Mouse (Mus musculus): ENCODE data around the gene Gm42420. TPM values are rescaled to one million over a fixed set of nuclear protein-coding genes. Genes with fewer than 3 reads are reported as not detected.

Gene Gm42420
- total and polyA plus RNA-seq, 2 experiments from 2014 or later = 1.5 TPM; not detected in 1

DNA sequence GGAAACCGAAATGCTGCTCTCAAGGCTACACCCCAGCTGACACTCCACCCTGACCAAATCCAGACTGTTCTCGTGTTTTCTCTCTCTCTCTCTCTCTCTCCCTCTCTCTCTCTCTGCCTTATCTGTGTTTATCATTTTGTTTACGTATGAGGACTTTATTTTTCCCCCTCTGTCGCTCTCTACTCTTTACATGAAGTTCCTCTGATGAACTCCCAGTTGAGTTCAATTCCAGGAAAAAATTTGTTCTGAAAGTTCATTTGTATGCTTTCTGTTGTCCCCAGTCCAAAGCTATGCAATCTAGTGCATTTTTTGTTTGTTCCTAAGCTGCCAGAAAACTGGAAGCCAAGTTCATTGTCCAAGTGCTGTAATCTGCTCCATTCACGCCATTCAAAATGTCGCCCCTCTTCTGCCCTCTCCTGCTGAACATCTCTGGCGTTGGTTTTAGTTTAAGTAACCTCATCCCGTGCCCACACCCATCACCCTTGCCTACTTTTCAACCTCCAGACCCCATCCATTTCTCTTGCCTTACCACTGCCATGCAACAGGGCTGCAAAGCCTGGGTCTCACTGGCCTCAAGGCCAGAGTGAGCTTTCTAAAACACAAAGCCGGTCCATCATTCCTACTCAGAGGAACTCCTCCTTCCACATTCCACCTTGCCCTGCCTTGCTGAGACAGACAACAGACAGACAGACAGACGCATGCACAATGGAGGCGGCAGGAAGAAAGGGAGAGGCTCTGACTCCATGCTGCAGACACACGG, 30.5 kb upstream of the Gm42420 start:
- H3K4me3 ChIP-seq (ENCODE audit: low read depth, low read length) = peak overlapping the region; percentile 88; the same call in 1 of the 2 replicates
- H3K27me3 ChIP-seq (ENCODE audit: insufficient read depth, low read length) = no peaks in the 10 kb centered on the region
- DNase-seq (ENCODE audit: low spot score) (no peak), ATAC-seq (ENCODE audit: low FRiP score) (no peak)
- no peaks in the 10 kb centered on the region for H3K36me3 ChIP-seq (ENCODE audit: insufficient read depth, low read length)
- no peak overlapping the region for H3K27ac ChIP-seq (ENCODE audit: low read depth, low read length)
- peak overlapping the region; percentile 69 for H3K4me2 ChIP-seq (ENCODE audit: low read depth, low read length, poor library complexity, severe bottlenecking)
- no peak for TF ChIP-seq CTCF (IDR thresholded peaks at IDR 0.05)
- 28% methylated on average over 12 of the region's 12 CpGs for WGBS
- no peaks in the 10 kb centered on the region for H3K9me3 ChIP-seq (ENCODE audit: low read length)
- H3K4me1 ChIP-seq (ENCODE audit: insufficient read depth, low read length) = peaks cover 13% of the 10 kb centered on the region; the same call in 1 of the 2 replicates
- no peak overlapping the region for H3K9ac ChIP-seq (replicated peaks; ENCODE audit: low read length, poor library complexity, severe bottlenecking)

DNA sequence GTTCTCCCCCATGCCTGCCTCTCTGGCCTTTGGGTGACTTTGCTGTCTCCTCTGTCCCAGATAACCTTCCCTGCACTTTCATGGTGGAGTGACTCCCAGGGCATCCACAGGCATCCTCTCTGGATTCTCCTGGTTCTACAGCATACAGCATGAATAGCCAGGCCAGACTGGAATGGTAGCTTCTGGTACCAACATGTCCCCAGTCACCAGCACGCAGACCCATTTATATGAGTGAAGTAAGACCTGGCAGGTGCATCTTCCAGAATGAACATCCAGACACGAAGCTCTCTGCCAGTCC, 30.0 kb upstream of the Gm42420 start:
- H3K36me3 ChIP-seq (ENCODE audit: insufficient read depth, low read length) = no peaks in the 10 kb centered on the region
- peak overlapping the region; percentile 88; the same call in 1 of the 2 replicates for H3K4me3 ChIP-seq (ENCODE audit: low read depth, low read length)
- no peaks in the 10 kb centered on the region for H3K27me3 ChIP-seq (ENCODE audit: insufficient read depth, low read length)
- WGBS = 55% methylated on average over 2 of the region's 2 CpGs
- no peaks in the 10 kb centered on the region for H3K9me3 ChIP-seq (ENCODE audit: low read length)
- no peak for DNase-seq (ENCODE audit: low spot score)
- no peak overlapping the region for H3K27ac ChIP-seq (ENCODE audit: low read depth, low read length)
- TF ChIP-seq CTCF (IDR thresholded peaks at IDR 0.05) = no peak
- H3K4me1 ChIP-seq (ENCODE audit: insufficient read depth, low read length) = peaks cover 13% of the 10 kb centered on the region; the same call in 1 of the 2 replicates
- ATAC-seq (ENCODE audit: low FRiP score) = no peak
- peak overlapping the region; percentile 69 for H3K4me2 ChIP-seq (ENCODE audit: low read depth, low read length, poor library complexity, severe bottlenecking)
- H3K9ac ChIP-seq (replicated peaks; ENCODE audit: low read length, poor library complexity, severe bottlenecking) = no peak overlapping the region

DNA sequence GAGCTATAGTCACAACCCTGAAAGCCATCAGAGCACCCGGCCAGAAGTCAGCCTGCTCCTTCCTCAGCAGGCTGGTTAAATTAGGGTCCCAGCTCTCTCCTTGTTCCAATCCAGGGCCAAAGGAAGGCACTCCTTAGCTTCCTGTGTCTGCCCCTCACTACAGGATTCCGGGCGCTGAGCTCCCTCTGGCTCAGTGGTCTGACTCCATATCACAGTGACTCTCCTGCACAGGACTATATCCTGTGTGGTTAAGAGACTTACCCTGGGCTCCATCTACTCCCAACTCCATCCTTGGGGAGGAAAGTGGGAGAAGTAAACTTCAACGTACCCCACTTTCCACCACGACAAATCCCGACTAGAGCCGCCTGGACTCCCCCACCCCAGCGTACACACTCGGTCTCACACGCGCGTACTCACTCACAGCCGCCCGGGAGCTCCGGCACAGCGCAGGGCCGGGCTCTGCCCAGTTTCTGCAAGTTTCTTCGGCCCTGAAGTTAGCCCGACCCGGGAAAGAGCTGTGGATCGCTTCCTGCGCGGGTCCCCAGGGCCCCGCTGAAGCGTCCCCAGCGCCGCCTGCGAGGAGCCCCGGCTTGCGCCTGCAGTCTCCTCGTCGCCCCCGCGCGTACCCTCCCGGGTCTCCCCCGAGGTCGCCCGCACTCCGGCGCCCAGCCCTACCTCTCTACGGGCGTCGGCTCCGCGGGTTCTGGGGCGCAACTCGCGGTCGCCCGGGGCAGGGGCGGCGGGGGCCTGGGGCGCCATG, 28.5 kb upstream of the Gm42420 start:
- H3K4me2 ChIP-seq (ENCODE audit: low read depth, low read length, poor library complexity, severe bottlenecking) = peak overlapping the region; percentile 69
- H3K4me3 ChIP-seq (ENCODE audit: low read depth, low read length) = peak overlapping the region; percentile 88
- H3K36me3 ChIP-seq (ENCODE audit: insufficient read depth, low read length) = no peaks in the 10 kb centered on the region
- H3K4me1 ChIP-seq (ENCODE audit: insufficient read depth, low read length) = peaks cover 13% of the 10 kb centered on the region; the same call in 1 of the 2 replicates
- H3K9ac ChIP-seq (replicated peaks; ENCODE audit: low read length, poor library complexity, severe bottlenecking) = peak overlapping the region; percentile 74
- DNase-seq (ENCODE audit: low spot score) (peak; percentile 25), ATAC-seq (ENCODE audit: low FRiP score) (peak; percentile 68)
- no peaks in the 10 kb centered on the region for H3K9me3 ChIP-seq (ENCODE audit: low read length)
- TF ChIP-seq CTCF (IDR thresholded peaks at IDR 0.05) = no peak
- WGBS = 2% methylated on average over 51 of the region's 54 CpGs
- peak overlapping the region; percentile 85 for H3K27ac ChIP-seq (ENCODE audit: low read depth, low read length)
- H3K27me3 ChIP-seq (ENCODE audit: insufficient read depth, low read length) = no peaks in the 10 kb centered on the region

DNA sequence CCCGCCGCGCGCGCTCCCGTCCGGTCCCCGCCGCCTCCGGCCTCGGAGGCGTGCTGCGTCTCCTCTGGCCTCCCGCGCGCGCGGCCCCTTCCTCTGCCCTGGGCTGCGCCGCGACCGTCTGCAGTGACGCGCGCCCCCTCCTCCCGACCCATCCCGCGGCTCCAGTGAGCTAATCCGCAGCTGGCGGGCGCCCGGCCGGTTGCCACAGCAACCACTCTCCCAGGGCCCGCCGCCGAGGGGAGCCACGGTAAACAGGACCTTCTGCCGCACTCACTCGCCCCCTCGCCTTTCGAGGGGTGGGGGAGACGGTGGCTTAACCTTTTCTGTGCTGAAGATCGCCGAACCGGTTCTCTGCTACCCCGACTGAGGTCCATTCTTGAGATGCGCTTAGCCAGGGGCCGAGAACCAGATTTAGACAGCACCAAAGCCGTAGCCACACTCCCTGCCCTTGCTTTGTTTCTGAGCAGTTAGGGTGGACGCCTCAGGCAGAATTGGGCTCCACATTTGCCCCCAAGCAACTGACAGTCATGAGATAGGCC, 27.8 kb upstream of the Gm42420 start, which contains the start of gene Dennd2a:
TSS of gene Dennd2a (minus strand) at position 145 of the 539 bp plus-strand sequence.
- peaks cover 13% of the 10 kb centered on the region; the same call in 1 of the 2 replicates for H3K4me1 ChIP-seq (ENCODE audit: insufficient read depth, low read length)
- 1% methylated on average over 33 of the region's 50 CpGs for WGBS
- peak within 1 kb of the TSS; percentile 69 for H3K4me2 ChIP-seq (ENCODE audit: low read depth, low read length, poor library complexity, severe bottlenecking)
- H3K9me3 ChIP-seq (ENCODE audit: low read length) = no peaks in the 10 kb centered on the region
- peak within 1 kb of the TSS; percentile 85 for H3K27ac ChIP-seq (ENCODE audit: low read depth, low read length)
- TF ChIP-seq CTCF (IDR thresholded peaks at IDR 0.05) = no peak
- H3K9ac ChIP-seq (replicated peaks; ENCODE audit: low read length, poor library complexity, severe bottlenecking) = peak within 1 kb of the TSS; percentile 74
- peak; percentile 91 for ATAC-seq (ENCODE audit: low FRiP score)
- H3K36me3 ChIP-seq (ENCODE audit: insufficient read depth, low read length) = no peaks in the 10 kb centered on the region
- no peaks in the 10 kb centered on the region for H3K27me3 ChIP-seq (ENCODE audit: insufficient read depth, low read length)
- peak; percentile 94 for DNase-seq (ENCODE audit: low spot score)
- H3K4me3 ChIP-seq (ENCODE audit: low read depth, low read length) = peak within 1 kb of the TSS; percentile 88

DNA sequence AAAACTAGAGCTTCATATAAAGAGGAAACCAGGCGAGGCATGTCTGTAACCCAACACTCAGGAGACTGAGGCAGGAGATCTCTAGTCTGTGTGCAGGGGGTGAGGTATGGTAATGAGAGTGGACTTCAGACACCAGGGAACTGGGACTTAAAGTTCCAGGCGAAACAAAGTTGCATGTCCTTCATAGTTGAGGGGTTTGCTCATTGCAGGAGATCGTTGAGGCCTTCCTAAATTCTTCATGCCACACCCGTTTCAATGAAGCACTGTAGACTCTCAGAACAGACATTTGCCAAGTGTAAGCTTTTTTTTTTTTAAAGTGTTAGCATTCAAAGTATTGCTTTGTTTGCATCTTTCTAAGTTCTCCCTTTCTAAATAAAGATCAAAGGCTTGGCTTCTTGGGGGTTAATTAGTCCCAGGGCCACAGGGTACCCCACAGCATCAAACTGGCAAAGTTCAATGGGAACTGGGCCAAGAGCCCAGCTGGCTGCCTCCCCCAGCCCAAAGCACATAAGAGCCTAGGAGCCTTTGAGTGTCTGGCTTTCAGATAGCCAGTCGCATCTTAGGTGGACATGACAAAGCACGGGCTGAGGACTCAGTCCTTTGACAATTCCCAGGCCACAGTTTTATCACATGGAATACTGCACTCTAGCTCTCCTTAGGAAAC, 26.1 kb upstream of the Gm42420 start:
- Histone ChIP-seq H3K9me3 (ENCODE audit: low read length) (no peaks in the 10 kb centered on the region), H3K27ac (ENCODE audit: low read depth, low read length) (no peak overlapping the region), H3K36me3 (ENCODE audit: insufficient read depth, low read length) (no peaks in the 10 kb centered on the region), H3K27me3 (ENCODE audit: insufficient read depth, low read length) (no peaks in the 10 kb centered on the region), H3K4me2 (ENCODE audit: low read depth, low read length, poor library complexity, severe bottlenecking) (no peak overlapping the region), H3K4me3 (ENCODE audit: low read depth, low read length) (no peak overlapping the region), H3K4me1 (ENCODE audit: insufficient read depth, low read length) (peaks cover 13% of the 10 kb centered on the region; the same call in 1 of the 2 replicates), H3K9ac (replicated peaks; ENCODE audit: low read length, poor library complexity, severe bottlenecking) (no peak overlapping the region)
- WGBS = 45% methylated on average over 6 of the region's 6 CpGs
- TF ChIP-seq CTCF (IDR thresholded peaks at IDR 0.05) = no peak
- ATAC-seq (ENCODE audit: low FRiP score) = no peak
- DNase-seq (ENCODE audit: low spot score) = peak; percentile 32
